Mouse (Mus musculus) gastrocnemius, adult 18-20 months (tissue): ENCODE measurements at regions not wholly inside any gene's neighbourhood (a gene's known extent, or its start where the extent isn't known, plus 50 kb on each side); places are given as distances from the start of the nearest gene placed in this dataset.

Source experiments
- DNase-seq: peaks from one replicate; pipeline ENCODE4 v3.0.0; 2021; ENCODE audit warnings: low spot score

DNA sequence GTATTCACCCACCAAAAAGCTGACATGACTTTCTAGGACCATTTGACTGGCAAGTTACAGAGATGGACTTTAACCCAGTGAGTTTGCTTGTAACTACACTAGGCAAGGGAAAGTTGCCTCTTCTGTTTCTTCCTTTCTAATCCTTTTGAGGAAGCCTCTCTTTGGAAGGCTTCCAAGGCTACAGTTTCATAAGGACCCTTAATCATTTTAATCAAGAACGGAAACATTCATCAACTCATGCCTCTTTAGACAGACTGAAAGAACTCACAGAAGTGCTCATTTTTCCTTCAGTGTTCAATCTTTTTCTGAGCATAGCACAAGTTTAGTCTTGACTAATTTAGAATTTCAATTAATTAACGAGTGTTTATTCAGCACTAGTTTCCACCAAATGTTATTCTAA is 84.2 kb downstream of the Ddx1 start:
- DNase-seq = no peak

- no peak for DNase-seq
Measured at GRCm38 (mm10) chr12:13161051-13161450, 88.0 kb downstream of the Ddx1 start.

DNA sequence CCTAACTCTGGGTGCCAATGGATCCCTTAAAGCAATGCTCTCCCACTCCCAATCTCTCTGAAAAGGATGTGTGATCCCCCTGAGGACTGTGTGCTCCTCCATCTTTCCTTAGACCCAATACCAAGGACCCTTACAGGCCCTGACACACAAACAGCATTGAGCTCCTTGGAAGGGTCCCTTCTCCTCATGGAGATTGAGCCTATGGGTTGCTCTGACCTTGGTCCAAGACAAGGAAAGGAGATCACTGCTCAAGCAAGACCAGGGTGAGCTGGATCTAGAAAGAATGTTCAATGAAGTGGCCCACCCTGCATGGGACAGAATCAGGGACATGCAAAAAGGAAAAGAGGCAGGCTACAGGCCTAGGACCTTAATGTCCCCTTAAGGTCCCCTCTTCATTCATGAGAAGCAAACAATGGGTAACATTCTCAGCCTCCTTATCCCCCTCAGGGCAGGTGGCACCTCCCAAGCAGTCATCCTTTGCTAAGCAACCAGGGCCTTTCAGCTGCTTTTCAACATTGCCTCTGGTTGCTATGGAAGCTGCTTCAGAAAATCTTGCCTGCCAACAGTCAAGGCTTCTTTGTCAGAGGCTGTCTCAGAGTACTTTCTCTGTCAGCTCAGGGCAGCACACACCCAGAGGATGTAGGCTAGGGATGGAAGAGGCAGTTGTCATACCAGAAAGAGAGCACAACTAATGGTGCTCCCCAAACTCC is 89.5 kb downstream of the Ddx1 start:
- no peak for DNase-seq

DNA sequence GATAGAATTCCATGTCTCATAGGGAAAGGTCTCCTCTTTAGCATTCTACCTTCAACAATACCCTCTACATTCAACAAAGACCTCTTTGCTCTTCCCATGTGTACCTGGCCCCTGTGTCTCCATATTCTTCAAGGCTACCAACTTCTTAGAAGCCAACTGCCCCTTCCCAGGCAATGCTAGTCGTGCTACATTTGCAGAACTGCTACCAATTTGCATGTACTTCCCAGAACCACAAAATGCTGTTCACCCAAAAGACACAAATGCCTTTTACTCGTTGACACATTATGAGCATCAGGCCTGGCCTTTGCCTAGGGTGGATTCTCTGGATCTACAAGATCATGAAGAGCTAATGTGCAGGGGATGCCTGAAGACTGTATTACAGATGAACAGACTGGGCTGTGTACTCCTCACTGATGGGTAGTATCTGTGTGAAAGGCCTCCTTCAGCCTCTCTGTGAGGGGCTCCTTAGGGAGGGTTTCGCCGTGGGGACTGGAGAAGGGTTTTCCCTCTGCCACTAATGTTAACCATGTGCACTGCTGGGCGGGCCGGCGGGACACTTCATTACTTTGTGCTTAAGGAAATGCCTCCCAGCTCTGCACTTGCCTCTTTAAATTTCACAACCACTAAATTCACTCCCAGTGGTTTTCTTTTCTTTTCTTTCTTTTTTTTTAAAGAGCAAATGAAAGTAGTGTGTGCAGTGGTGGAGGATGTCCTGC is 91.2 kb downstream of the Ddx1 start:
- no peak for DNase-seq

GRCm38 (mm10) chr12:13157089-13157488 is 91.9 kb downstream of the Ddx1 start:
- no peak for DNase-seq

DNA sequence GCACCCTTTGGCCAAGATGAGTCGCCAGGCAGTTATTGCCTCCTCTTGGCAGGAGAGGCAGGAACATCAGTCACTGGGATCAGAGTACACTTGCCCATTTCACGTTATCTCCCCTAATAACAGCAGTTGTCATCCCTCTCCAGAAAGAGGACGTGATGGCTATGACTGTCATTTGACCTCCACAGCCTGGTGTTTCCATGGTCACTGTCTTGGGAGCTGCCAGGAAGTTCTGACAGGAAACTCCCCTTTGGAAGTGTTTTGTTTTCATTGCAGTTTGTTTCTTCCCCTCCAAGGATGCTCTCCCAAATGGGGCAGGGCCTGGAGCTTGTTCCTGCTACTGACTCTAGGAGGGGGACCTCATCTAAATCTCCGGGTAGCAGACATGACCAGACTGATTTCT is 98.3 kb downstream of the Ddx1 start:
- no peak for DNase-seq

GRCm38 (mm10) chr12:13147251-13147650 is 101.8 kb downstream of the Ddx1 start:
- DNase-seq = no peak

DNA sequence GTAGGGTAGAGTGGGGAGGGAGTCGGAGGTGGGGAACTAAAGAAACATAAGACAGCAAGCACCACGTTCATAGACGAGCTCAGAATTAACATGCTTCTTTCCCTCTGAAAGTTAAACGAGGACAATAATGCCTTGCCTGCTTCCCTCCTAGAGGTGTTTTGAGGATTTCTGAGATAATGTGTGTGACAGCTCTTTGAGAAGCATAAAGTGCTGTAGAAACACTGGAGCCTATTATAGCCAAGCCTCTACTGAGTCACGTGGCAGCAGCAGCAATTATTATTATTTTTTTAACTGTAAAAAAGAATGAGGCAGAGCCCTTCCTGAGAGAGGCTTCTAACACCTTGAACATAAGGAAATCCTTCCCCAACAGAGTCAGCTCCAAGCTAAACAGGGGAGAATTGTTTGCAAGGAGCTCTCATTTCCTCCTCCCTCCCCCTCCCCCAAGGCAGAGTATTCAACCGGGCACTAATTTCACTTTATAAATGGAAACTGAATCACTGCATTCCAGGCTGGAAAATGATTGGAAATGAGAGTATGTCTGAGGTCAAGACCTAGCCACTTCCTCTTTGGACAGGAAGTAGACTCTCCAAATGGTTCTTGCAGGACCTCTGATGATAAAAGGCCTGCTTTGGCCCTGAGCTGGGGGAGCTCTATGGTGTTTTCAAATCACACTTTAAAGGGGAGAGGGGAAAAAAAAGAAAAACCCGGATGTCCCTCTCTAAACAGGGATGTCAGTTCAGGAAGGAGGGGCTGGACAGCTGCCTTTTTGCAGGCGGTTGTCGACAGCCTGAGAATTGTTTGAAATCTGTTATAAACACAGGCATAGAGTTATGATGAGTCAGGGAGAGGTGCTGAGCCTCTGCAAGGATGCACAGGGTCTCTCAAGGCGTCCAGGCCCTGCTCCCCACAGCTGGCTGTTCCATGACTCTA is 103.6 kb downstream of the Ddx1 start:
- DNase-seq = peak; percentile 23

DNA sequence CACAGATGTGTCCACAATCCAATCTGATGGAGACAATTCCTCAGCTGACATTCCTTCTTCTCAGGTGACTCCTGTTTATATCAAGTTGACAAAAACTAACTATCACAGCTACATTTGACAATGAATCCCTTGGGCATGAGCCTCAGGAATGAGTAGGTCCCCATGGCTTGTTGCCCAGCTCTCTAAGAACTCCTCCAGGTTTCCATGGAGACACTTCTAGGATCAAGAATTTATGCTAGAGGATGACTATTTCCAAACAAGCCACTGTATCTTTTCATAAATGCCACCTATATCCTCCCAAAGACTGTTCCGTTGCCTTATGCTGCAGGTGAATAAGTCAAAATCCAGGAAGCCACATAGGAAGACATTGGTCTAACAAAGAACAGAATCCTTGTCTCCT is 104.3 kb downstream of the Ddx1 start:
- no peak for DNase-seq

GRCm38 (mm10) chr12:13140636-13141035 is 108.4 kb downstream of the Ddx1 start:
- no peak for DNase-seq

GRCm38 (mm10) chr12:13139189-13139588 is 109.8 kb downstream of the Ddx1 start:
- no peak for DNase-seq

DNA sequence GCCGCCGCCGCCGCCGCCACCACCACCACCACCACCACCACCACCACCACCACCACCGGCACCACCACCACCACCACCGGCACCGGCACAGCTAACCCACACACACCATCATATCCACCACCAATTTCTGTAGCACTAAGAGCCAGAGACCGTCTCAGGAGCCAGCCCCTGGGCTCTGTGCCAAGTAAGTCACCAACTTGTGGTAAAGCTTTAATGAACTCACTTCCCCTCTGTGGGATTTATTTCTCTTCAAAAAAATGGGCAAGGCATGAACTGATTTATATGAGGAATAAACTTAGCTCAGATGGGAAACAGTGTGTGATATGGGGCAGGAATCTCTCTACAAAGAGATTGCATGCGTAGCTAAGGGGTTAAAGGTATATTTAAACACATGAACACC is 114.8 kb downstream of the Ddx1 start:
- no peak for DNase-seq

GRCm38 (mm10) chr12:13129677-13130082 is 119.3 kb downstream of the Ddx1 start:
- no peak for DNase-seq

DNA sequence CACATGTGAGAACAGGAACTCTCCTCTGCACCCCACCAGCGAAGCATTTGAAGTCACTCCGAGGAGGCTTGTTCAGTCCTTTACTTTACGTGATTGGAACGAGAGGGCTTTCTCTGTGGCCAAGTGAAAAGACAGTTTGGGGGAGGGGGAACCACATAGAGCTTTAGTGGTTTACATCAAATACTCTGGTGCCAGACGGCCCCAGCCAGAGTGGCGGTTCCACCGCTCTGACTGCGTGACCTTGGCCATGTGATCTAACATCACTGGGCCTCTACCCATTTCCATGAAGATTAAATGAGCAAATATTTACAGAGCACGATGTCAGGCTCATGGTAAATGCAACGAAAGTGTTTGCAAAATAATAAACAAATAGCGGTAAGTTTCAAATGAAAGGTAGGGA is 121.6 kb downstream of the Ddx1 start:
- DNase-seq = no peak

DNA sequence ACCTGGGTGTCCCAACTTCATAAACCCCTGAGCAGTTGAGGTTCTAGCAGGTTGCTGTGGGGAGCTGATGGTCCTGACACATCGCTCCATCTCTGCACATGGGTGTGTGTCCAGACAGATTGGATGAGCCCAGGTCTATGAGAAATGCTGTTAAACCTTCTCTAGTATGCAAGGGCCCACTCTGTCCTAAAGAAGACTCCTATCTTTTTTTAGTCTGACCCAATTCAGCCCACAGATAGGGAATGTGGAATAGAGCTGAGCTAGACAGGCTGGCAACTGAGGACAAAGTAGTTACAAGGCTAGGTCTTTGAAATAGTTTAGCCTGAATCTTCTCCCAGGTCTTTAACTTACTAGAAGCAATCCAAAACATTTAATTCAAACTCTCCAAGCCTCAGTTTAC is 124.0 kb downstream of the Ddx1 start:
- no peak for DNase-seq

DNA sequence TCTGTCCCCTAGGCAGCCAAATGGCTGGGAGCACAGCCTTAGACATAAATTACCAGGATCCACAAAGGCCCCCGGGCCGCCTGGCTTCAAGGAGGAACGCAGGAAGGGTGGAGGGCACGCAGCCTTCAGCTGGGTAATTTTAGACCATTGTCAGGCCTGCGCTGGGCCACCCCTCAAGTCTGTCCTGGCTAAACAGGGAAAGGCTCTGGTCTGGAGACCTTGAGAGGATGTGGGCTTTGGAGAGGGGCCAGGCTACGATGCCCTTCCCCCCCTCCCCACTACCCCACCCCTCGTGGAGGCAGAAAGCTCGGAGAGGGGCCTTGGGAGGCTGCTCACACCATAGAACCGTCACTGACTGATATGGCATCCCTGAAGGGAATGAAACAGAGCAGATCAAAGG is 126.7 kb downstream of the Ddx1 start:
- no peak for DNase-seq

DNA sequence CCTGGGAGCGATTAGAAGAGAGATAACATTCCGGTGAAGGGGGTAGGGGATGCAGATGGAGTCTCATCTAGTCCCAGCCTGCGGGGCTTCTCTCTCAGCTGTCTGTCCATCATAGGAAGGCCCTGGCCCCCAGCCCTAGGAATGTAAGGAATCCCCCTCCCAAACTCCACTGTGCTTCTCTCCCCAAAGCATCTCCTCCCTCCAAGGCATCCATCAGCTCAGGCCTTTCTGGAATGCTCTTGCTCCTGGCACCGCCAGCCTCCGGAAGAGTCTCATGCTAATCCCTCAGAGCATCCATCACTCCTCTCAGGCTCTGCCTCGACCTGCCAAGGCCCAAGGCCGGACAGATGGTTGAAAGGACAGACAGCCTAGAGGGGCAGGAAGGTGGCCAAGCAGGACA is 128.4 kb downstream of the Ddx1 start:
- DNase-seq = no peak

- DNase-seq = no peak
Measured at GRCm38 (mm10) chr12:13119653-13120052, 129.4 kb downstream of the Ddx1 start.

DNA sequence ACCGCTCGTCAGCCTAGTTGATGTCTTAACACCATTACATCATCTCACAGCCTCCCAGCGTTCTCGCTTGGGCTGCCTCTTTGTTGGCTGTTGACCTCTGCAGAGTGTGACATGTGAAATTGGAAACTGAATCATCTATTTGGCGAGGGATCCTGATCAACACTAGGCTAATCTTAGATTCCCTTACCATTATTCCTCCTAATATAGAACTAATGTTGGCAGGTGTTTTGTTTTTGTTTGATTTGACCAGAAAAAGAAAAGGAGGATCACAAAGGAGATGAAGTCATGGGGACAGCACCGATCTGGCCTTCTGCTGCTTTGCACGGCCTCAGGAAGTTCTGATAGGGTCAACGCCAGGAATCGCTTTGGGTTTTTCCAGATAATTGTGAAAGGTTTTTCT is 131.0 kb downstream of the Ddx1 start:
- DNase-seq = no peak

DNA sequence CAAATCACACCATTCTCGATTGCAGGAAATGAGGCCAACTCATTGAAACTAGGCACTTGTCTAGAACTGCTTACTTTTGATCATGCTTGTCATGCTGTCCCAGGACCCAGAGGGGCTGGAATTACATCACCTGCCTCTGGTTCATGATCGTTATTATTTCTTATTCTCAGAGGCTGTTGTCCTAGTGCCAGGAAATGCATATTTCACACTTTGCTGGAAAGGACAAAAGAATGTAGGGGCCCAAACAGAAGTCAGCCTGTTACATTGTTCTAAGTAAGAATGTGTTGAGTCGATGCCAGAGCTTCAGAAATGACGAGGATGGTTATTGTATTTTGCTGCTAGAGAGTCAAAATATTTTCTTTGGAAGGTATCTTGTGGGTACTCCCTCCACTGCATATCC is 134.7 kb downstream of the Ddx1 start:
- no peak for DNase-seq

DNA sequence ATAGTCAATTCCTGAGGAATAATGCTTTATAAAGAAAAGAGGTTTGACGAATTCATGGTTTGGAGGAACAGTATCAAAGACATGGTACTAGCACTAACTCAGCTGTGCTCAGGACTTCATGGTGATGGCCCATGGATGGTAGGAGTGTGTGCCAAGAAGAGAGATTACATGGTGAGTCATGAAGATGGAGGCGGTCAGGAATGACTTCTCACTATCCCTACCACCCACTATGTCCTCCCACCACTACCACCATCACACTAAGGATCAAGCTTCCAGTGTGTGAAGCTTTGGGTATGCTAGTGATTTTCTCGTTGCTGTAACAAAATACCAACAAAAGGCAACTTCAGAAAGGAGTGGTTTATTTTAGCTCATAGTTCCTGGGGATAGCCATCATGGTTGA is 142.1 kb downstream of the Ddx1 start:
- no peak for DNase-seq
